Mouse (Mus musculus) brain, embryonic 18.5 days (tissue): Measurements from ENCODE around the gene Tmem26.
"Not testable (repeated sequence)": the region's sequence is repeated elsewhere in the genome, so short reads cannot be mapped to it uniquely, and the experiment has no call there.

Experiments used
- DNase-seq: peaks from one replicate; pipeline ENCODE4 v3.0.0-alpha.2; 2012; ENCODE audit warnings: low read depth, low spot score

Tmem26 gene

GRCm38 (mm10) chr10:68723568-68724360 is at the start of gene Tmem26:
Gene Tmem26 (plus strand): TSS chr10:68723646.
- DNase-seq, result no peak

DNA sequence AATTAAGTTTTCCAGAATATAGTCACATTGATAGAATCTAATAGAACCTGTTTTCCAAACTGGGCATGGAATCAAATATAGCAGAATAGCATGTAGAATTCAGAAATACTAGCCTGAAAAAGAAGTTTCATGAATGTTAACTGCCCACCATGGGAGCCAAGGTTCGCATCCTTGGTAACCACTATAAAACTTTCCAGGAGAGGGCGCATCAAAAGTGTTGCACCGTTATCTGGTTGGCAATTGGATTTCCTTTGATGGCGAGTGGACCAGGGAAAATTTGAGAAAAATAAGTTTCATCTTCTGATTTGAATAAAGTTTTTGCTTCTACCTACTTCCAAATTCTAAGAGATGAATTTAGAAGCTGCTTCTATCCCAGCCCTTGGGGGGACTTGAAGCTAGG is 44.8 kb upstream of the Tmem26 start:
- DNase-seq, result no peak

DNA sequence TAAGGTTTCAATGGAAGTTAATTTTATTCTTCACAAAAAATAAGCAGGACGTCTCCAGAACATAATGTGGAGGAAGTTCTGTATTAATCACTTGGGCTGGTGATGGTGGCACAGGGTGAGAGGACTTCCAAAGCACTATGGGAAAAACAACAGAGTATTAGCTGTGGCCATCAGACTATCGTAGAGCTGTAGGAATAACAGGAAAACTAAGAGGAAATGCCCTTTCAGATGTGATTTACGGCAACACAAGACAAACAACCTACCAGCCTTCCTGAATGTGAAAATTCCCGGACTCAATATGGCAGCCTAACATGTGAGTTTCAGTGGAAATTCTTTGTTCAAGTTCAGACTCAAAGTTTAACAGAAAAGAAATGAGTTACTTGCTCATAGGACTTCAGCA is 42.2 kb upstream of the Tmem26 start:
- DNase-seq, result no peak

DNA sequence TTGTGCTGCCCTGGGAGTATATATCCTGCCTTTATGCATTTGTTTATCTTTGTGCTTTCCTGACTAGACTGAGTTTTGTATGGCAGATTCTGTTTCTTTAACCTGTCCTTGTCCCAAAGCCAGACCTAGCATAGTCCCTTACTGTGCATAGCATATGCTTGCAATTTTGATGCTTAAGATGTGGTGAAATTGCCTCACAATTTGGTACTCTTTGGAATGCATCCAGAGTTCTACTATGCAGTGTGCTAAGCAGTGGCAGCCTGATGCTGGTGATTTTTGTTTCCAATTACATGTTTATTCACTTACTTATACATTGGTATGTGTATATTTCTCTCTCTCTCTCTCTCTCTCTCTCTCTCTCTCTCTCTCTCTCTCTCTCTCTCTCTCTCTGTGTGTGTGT is 37.9 kb upstream of the Tmem26 start:
- no peak for DNase-seq

DNA sequence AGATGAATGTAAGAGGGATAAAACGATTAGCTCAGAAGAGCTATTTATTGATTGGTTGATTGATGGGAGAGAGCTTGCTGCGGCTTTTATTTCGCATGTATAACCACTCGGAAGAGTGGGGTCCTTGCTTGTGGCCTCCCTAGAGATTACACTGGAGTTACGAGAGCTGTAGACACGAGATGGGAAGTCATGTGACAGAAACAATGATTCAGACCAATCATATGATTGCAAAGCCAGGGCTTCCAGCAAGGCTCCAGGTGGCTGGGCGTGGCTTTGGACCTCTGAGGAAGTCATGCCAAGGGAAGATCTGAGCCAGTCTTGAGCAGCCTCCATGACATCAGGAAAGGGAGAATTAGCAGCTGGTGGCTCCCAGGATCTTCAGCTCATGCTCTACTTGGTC is 32.3 kb upstream of the Tmem26 start:
- DNase-seq, result no peak

DNA sequence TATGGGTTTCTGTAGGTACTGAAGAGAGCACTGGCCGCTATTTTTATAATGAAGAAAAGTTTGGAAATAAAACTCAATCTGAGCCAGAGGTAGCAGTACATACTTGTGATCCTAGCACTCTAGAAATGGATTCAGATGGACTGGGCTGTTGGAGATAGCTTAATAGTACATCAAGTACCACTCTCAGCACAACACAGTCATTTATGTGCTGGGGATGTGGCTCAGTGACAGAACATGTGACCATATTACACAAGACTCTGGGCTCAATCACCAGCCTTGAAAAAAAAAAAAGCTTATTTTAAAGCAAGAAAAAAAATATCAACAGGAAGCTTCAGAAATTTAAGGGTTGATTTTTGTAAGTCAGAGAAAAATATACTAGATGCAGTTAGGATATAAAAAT is 31.0 kb upstream of the Tmem26 start:
- DNase-seq, result no peak

GRCm38 (mm10) chr10:68695760-68696336 is 27.6 kb upstream of the Tmem26 start:
- DNase-seq, result no peak

GRCm38 (mm10) chr10:68704268-68704667 is 19.2 kb upstream of the Tmem26 start:
- no peak for DNase-seq

- DNase-seq, result no peak
Observed at GRCm38 (mm10) chr10:68705471-68706036, 17.9 kb upstream of the Tmem26 start.

GRCm38 (mm10) chr10:68707014-68707852 is 16.2 kb upstream of the Tmem26 start:
- DNase-seq, result no peak

- DNase-seq, result no peak
Observed at GRCm38 (mm10) chr10:68712926-68713325, 10.5 kb upstream of the Tmem26 start.

DNA sequence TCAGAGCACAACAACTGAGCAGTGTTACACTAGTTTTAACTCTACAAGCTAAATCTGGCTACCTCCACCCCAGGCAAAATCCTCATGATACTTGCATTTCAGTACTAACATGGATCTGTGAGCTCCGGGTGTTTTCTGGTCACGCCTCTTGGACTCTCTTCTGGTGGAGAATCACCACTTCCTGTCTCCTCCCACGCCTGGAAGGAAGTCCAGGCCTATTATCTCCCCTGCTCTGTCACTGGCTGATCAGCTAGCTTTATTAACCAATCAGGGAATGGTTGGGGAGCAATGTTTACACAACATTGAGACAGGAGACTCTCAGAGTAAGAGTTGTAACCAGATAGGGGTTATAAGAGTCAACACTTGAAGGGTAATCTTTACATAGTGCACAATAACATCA is 9.1 kb upstream of the Tmem26 start:
- DNase-seq, result no peak

GRCm38 (mm10) chr10:68715396-68715795 is 8.1 kb upstream of the Tmem26 start:
- DNase-seq, result no peak

- no peak for DNase-seq
Observed at GRCm38 (mm10) chr10:68718375-68718774, 5.1 kb upstream of the Tmem26 start.

- no peak for DNase-seq
Observed at GRCm38 (mm10) chr10:68720887-68721400, 2.5 kb upstream of the Tmem26 start.

DNA sequence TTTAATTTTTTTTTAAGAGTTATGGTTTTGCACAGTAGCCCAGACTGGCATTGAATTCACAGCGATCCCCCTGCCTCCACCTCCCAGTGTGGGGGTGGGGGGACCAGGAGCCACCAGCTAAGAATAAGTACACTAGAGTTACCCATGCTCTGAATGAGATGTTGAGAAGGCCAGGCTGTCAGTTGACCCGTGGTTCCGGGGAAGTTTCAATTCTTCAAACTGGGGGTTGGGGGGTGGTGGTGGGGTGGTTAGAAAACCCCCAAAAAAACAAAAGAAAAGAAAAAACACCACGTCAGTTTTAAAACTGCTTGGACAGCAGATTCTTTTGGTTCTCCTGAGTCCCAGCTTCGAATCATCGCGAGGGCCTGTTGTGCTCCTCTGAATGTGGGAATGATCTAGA is 431 bp upstream of the Tmem26 start:
- no peak for DNase-seq

GRCm38 (mm10) chr10:68724361-68724720 is 895 bp downstream of the Tmem26 start:
- no peak for DNase-seq

DNA sequence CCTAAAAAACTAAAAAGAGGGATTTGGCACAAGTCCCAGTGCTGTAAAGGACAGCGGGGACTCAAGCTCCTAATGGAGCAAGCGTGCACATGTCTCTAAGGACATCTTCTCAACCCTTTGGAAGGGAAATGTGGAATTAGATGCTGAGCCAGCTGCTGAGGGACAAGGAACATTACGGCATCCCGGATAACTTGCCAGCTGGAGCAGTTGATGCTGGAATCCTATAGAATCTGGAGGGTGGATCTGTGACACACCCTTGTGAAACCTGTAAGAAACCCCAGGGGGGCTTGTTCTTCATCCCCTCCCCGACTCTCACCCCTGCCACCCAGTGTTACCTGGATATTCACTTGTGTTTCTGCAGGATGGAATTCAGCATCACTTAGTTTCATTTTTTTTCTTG is 4.0 kb downstream of the Tmem26 start:
- DNase-seq, result no peak

DNA sequence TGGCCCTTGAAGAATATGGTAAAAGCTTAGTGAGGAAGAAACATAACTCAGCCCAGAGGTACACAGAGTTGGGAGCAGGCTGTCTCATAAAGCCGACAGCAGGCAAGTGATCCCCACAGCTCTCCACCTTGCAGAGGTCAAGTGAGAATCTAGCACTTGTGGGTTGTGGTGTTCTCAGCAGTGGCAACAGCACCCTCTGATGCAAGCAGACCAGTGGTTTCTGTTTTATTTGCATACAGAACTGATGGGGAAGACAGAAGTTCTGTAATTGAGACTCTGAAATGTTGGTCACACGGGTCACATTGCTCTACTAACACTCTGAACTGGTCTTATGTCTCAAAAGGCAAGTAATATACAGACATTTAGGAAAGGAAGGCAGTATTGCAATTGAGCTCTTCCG is 12.2 kb downstream of the Tmem26 start:
- DNase-seq, result no peak

DNA sequence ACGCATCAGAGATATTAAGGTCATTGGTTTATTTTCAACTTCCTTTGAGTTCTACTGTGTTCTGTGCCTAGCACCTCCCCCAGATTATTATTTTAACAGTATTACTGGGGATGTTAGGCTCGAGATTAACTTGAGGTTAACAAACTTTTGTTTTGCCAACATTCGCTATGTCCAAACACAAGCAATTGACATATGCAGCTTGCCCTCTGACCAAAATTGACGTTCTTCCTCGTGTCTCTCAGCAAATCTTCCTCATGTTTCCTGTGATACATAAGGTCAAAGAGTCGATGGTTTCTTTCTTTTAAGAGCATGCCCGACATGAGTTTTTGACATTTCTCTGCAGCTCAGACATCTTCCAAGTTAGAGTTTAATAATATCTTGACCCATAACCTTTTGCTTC is 13.9 kb downstream of the Tmem26 start:
- DNase-seq, result no peak

DNA sequence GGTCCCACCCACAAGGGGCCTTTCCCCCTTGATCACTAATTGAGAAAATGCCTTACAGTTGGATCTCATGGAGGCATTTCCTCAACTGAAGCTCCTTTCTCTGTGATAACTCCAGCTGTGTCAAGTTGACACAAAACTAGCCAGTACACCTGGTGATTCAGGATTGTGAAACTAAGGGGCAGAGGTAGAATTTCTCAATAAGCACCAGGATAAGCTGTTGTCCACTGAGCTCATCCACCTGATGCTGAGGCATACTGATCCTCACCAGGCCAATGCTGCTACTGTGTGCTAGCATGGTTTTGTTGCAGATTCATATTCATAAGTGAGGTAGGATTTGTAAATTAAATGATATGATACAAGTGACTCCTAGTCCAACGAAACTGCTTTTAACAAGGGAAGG is 15.5 kb downstream of the Tmem26 start:
- DNase-seq, result not testable (repeated sequence)

DNA sequence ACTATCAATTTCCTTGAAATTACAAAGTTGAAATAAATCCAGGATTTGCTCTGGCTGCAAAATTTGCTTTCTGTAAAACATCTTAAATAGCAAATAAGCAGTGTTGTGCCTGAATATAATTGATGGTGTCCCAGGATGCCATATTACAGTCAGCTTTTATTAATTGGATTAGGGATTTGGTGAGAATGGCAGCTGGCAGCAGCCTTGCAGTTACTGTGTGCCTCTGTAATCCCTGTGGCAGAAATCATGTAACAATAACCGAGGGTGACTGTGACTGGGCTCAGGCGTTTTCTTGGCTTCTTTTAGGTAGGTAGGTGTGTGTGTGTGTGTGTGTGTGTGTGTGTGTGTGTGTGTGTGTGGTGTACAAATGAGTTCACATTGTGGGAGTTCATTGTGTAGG is 16.8 kb downstream of the Tmem26 start:
- no peak for DNase-seq
